Comparison of ENCODE assay signal across 8 mouse cellular contexts in the genomic region with DNA sequence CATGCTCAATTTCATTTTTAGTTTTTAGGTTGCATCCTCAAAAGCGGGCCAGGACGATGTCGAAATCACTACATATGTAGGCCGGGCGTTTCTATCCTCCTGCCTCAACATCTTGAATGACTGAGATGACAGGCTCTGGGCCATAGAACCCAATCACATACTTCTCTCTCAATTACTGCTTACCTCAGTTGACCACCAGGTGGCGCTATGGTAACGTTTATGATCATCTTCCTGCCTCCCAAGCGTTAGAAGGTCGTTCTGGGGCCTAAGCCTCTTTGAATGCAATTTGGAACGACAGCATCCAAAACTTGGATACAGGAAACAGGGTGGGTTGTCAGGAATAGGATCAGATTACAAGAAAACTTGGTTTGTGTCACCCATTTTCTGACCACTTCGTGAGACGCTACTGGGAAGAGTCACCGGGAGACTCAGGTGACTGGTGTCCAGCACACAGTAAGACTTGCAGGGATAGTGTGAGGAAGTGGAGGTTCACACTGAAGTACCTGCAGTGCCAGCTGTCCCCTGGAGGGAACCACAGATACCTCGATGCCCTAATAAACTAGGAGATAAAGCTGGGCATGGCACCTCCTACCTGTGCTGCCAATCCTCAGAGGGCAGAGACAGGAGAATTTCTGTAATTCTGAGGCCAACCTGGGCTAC. TPM values are rescaled to one million over a fixed set of nuclear protein-coding genes. Genes with fewer than 3 reads are reported as not detected.
DNase-seq lines count a peak whose midpoint lies in the region; ATAC-seq and TF ChIP-seq lines count a peak whose summit lies in the region.
"Had no signal": no experiment of that assay in that cellular context is flagged by ENCODE, and none has a peak within 500 bp of the region (broad histone marks: within the 10 kb centered on the region; RNA-seq: fewer than 3 reads in every experiment).

No protein-coding gene starts in this region.

- H3K4me3 ChIP-seq in cerebellum, adult 2 months (replicated peaks; ENCODE audit: insufficient read depth, low read depth, low read length), result no peak overlapping the region
- H3K4me3 ChIP-seq in hindbrain, embryonic 12.5 days, result no peak overlapping the region
- H3K4me3 ChIP-seq: myocyte had no signal

- no peaks in the 10 kb centered on the region for H3K27me3 ChIP-seq in cerebellum, adult 2 months (ENCODE audit: control insufficient read depth, insufficient read depth, low read length)
- no peaks in the 10 kb centered on the region for H3K27me3 ChIP-seq in hindbrain, embryonic 12.5 days

- no peak overlapping the region for H3K27ac ChIP-seq in cerebellum, adult 2 months (ENCODE audit: insufficient read depth, low read length)
- H3K27ac ChIP-seq in hindbrain, embryonic 12.5 days, result no peak overlapping the region

- peak; percentile 57 for ATAC-seq in hindbrain, embryonic 12.5 days (ENCODE audit: low FRiP score)

- WGBS in cerebellum, adult 2 months, result 7% methylated on average over 14 of the region's 14 CpGs
- 17% methylated on average over 14 of the region's 14 CpGs for WGBS in hindbrain, embryonic 12.5 days

- H3K9me3 ChIP-seq in hindbrain, embryonic 12.5 days (replicated peaks), result no peaks in the 10 kb centered on the region

- peak; percentile 77 for DNase-seq in T-cell, adult 2 months (ENCODE audit: low spot score)
- DNase-seq in cerebellum, adult 2 months, result peak; percentile 84 to 91
- DNase-seq in forelimb bud, embryonic 11.5 days (ENCODE audit: low read depth, low spot score), result peak; percentile 94
- DNase-seq in layer of hippocampus, postnatal 10 days (ENCODE audit: low spot score in 2 of 2), result peak; percentile 94 to 95
- peak; percentile 78 for DNase-seq in lung, postnatal 25 days (ENCODE audit: low spot score)
- DNase-seq in right cerebral cortex, adult 2 months (ENCODE audit: low spot score in 2 of 2), result peak; percentile 94 to 97

- peak; percentile 78 for TF ChIP-seq CTCF in cerebellum, adult 2 months (IDR thresholded peaks at IDR 0.05; ENCODE audit: borderline replicate concordance, insufficient read depth, low read depth, low read length)

- H3K4me2 ChIP-seq in hindbrain, embryonic 12.5 days (replicated peaks), result no peak overlapping the region

- H3K4me1 ChIP-seq in cerebellum, adult 2 months (ENCODE audit: control insufficient read depth, insufficient read depth, low read length), result no peaks in the 10 kb centered on the region
- peaks cover 19% of the 10 kb centered on the region for H3K4me1 ChIP-seq in hindbrain, embryonic 12.5 days

- H3K36me3 ChIP-seq in hindbrain, embryonic 12.5 days, result no peaks in the 10 kb centered on the region

- H3K9ac ChIP-seq in hindbrain, embryonic 12.5 days, result no peak overlapping the region

- TF ChIP-seq POLR2A in cerebellum, adult 2 months (IDR thresholded peaks at IDR 0.05; ENCODE audit: borderline replicate concordance, insufficient read depth, low read length), result no peak

RNA-seq across cellular contexts. Expression of a gene that starts 8.2 kb away (rescaled TPM):
- 1,355 and 1,504 TPM in 2 replicates for polyA plus RNA-seq in cerebellum, adult 2 months (2012; rRNA removed)
- polyA plus RNA-seq in hindbrain, embryonic 12.5 days (2016; fragmentation: Nextera tagmentation; extraction: Ambion mirVana), result 185 and 210 TPM in 2 replicates
- 1,000 to 10,000 TPM; 2,090 to 2,190 TPM for total RNA-seq in layer of hippocampus, postnatal 10 days (2021)

RNA-seq across cellular contexts. Expression of a gene that starts 12.4 kb away (rescaled TPM):
- 135 and 136 TPM in 2 replicates for polyA plus RNA-seq in cerebellum, adult 2 months (2012; rRNA removed)
- 55.6 and 60.3 TPM in 2 replicates for polyA plus RNA-seq in hindbrain, embryonic 12.5 days (2016; fragmentation: Nextera tagmentation; extraction: Ambion mirVana)
- total RNA-seq in layer of hippocampus, postnatal 10 days (2021), result 100 to 1,000 TPM; 229 to 232 TPM

RNA-seq across cellular contexts. Expression of a gene that starts 25.8 kb away (rescaled TPM):
- 0.11 TPM in 2 replicates for polyA plus RNA-seq in cerebellum, adult 2 months (2012; rRNA removed)
- polyA plus RNA-seq in hindbrain, embryonic 12.5 days (2016; fragmentation: Nextera tagmentation; extraction: Ambion mirVana), result 1.6 and 2.1 TPM in 2 replicates
- total RNA-seq in layer of hippocampus, postnatal 10 days (2021), result not detected

RNA-seq across cellular contexts. Expression of a gene that starts 27.4 kb away (rescaled TPM):
- polyA plus RNA-seq in cerebellum, adult 2 months (2012; rRNA removed), result 27.4 and 29.9 TPM in 2 replicates
- 24.0 and 27.3 TPM in 2 replicates for polyA plus RNA-seq in hindbrain, embryonic 12.5 days (2016; fragmentation: Nextera tagmentation; extraction: Ambion mirVana)
- 10 to 100 TPM; 59.8 to 62.2 TPM for total RNA-seq in layer of hippocampus, postnatal 10 days (2021)

RNA-seq across cellular contexts. Expression of a gene that starts 40.5 kb away (rescaled TPM):
- 10.0 and 14.0 TPM in 2 replicates for polyA plus RNA-seq in cerebellum, adult 2 months (2012; rRNA removed)
- 12.1 and 13.6 TPM in 2 replicates for polyA plus RNA-seq in hindbrain, embryonic 12.5 days (2016; fragmentation: Nextera tagmentation; extraction: Ambion mirVana)
- 1 to 10 TPM in 1 of 2 experiments, under 1 TPM in 1; 0.94 to 1.3 TPM for total RNA-seq in layer of hippocampus, postnatal 10 days (2021)
